Mouse (Mus musculus): ENCODE results near the gene Mthfd2. TPM values are rescaled to one million over a fixed set of nuclear protein-coding genes. Genes with fewer than 3 reads are reported as not detected.

The Mthfd2 gene
- polyA plus RNA-seq, 1 experiment: 7.7 TPM

- 91% methylated on average over 10 of the region's 10 CpGs for WGBS
- peaks cover 15% of the 10 kb centered on the region for H3K36me3 ChIP-seq (ENCODE audit: control insufficient read depth, insufficient read depth, low read length)
Observed at GRCm38 (mm10) chr6:83357436-83357835, 31.7 kb upstream of the Mthfd2 start.

GRCm38 (mm10) chr6:83356569-83357138 lies 30.9 kb upstream of the Mthfd2 start:
- peak; percentile 30 to 78 for DNase-seq (ENCODE audit: low read depth in 1 of 2, low spot score in 2 of 2)
- WGBS: 34% methylated on average over 7 of the region's 7 CpGs
- no peaks in the 10 kb centered on the region for H3K27me3 ChIP-seq (ENCODE audit: control insufficient read depth, insufficient read depth, low read length)
- no peak overlapping the region for H3K4me3 ChIP-seq (ENCODE audit: extremely low read depth, insufficient read depth, insufficient read length)
- TF ChIP-seq POLR2A (IDR thresholded peaks at IDR 0.05; ENCODE audit: low read depth, low read length) (no peak), CTCF (IDR thresholded peaks at IDR 0.05; ENCODE audit: extremely low read depth, insufficient read depth, insufficient read length, insufficient replicate concordance) (peak; percentile 98)
- no peak overlapping the region for H3K27ac ChIP-seq (ENCODE audit: insufficient read depth, low read length)
- H3K4me1 ChIP-seq (ENCODE audit: control insufficient read depth, insufficient read depth, insufficient read length): no peaks in the 10 kb centered on the region
- peaks cover 14% of the 10 kb centered on the region for H3K36me3 ChIP-seq (ENCODE audit: control insufficient read depth, insufficient read depth, low read length)

More at GRCm38 (mm10) chr6:83357436-83357835, 31.7 kb upstream of the Mthfd2 start:
- DNase-seq (ENCODE audit: low read depth in 1 of 2, low spot score in 2 of 2): no peak
- TF ChIP-seq CTCF (IDR thresholded peaks at IDR 0.05; ENCODE audit: extremely low read depth, insufficient read depth, insufficient read length, insufficient replicate concordance): no peak
- no peak for TF ChIP-seq POLR2A (IDR thresholded peaks at IDR 0.05; ENCODE audit: low read depth, low read length)
- H3K27me3 ChIP-seq (ENCODE audit: control insufficient read depth, insufficient read depth, low read length): no peaks in the 10 kb centered on the region
- no peaks in the 10 kb centered on the region for H3K4me1 ChIP-seq (ENCODE audit: control insufficient read depth, insufficient read depth, insufficient read length)
- H3K27ac ChIP-seq (ENCODE audit: insufficient read depth, low read length): no peak overlapping the region
- no peak overlapping the region for H3K4me3 ChIP-seq (ENCODE audit: extremely low read depth, insufficient read depth, insufficient read length)

GRCm38 (mm10) chr6:83354856-83355781 lies 29.4 kb upstream of the Mthfd2 start:
- H3K27me3 ChIP-seq (ENCODE audit: control insufficient read depth, insufficient read depth, low read length): no peaks in the 10 kb centered on the region
- DNase-seq (ENCODE audit: low read depth in 1 of 2, low spot score in 2 of 2): no peak
- no peak overlapping the region for H3K27ac ChIP-seq (ENCODE audit: insufficient read depth, low read length)
- WGBS: 85% methylated on average over 9 of the region's 9 CpGs
- no peak for TF ChIP-seq POLR2A (IDR thresholded peaks at IDR 0.05; ENCODE audit: low read depth, low read length)
- TF ChIP-seq CTCF (IDR thresholded peaks at IDR 0.05; ENCODE audit: extremely low read depth, insufficient read depth, insufficient read length, insufficient replicate concordance): no peak
- peaks cover 12% of the 10 kb centered on the region for H3K36me3 ChIP-seq (ENCODE audit: control insufficient read depth, insufficient read depth, low read length)
- H3K4me3 ChIP-seq (ENCODE audit: extremely low read depth, insufficient read depth, insufficient read length): no peak overlapping the region
- H3K4me1 ChIP-seq (ENCODE audit: control insufficient read depth, insufficient read depth, insufficient read length): peaks cover 2% of the 10 kb centered on the region; the same call in 1 of the 2 replicates

GRCm38 (mm10) chr6:83352666-83353410 lies 27.1 kb upstream of the Mthfd2 start:
- Histone ChIP-seq H3K27ac (ENCODE audit: insufficient read depth, low read length) (no peak overlapping the region), H3K4me3 (ENCODE audit: extremely low read depth, insufficient read depth, insufficient read length) (no peak overlapping the region), H3K4me1 (ENCODE audit: control insufficient read depth, insufficient read depth, insufficient read length) (peaks cover 5% of the 10 kb centered on the region)

GRCm38 (mm10) chr6:83351490-83352160 lies 25.9 kb upstream of the Mthfd2 start:
- no peak for DNase-seq (ENCODE audit: low read depth in 1 of 2, low spot score in 2 of 2)
- peak overlapping the region; percentile 41; the same call in 1 of the 2 replicates for H3K27ac ChIP-seq (ENCODE audit: insufficient read depth, low read length)

More at GRCm38 (mm10) chr6:83352666-83353410, 27.1 kb upstream of the Mthfd2 start:
- Histone ChIP-seq H3K36me3 (ENCODE audit: control insufficient read depth, insufficient read depth, low read length) (peaks cover 5% of the 10 kb centered on the region), H3K27me3 (ENCODE audit: control insufficient read depth, insufficient read depth, low read length) (no peaks in the 10 kb centered on the region)
- 94% methylated on average over 24 of the region's 24 CpGs for WGBS
- no peak for DNase-seq (ENCODE audit: low read depth in 1 of 2, low spot score in 2 of 2)
- no peak for TF ChIP-seq POLR2A (IDR thresholded peaks at IDR 0.05; ENCODE audit: low read depth, low read length)
- no peak for TF ChIP-seq CTCF (IDR thresholded peaks at IDR 0.05; ENCODE audit: extremely low read depth, insufficient read depth, insufficient read length, insufficient replicate concordance)

GRCm38 (mm10) chr6:83350851-83351405 lies 25.2 kb upstream of the Mthfd2 start:
- DNase-seq (ENCODE audit: low read depth in 1 of 2, low spot score in 2 of 2): no peak
- Histone ChIP-seq H3K36me3 (ENCODE audit: control insufficient read depth, insufficient read depth, low read length) (peaks cover 5% of the 10 kb centered on the region), H3K4me1 (ENCODE audit: control insufficient read depth, insufficient read depth, insufficient read length) (peaks cover 5% of the 10 kb centered on the region), H3K27ac (ENCODE audit: insufficient read depth, low read length) (no peak overlapping the region; the same call in 1 of the 2 replicates), H3K27me3 (ENCODE audit: control insufficient read depth, insufficient read depth, low read length) (no peaks in the 10 kb centered on the region), H3K4me3 (ENCODE audit: extremely low read depth, insufficient read depth, insufficient read length) (no peak overlapping the region)
- TF ChIP-seq CTCF (IDR thresholded peaks at IDR 0.05; ENCODE audit: extremely low read depth, insufficient read depth, insufficient read length, insufficient replicate concordance): no peak
- TF ChIP-seq POLR2A (IDR thresholded peaks at IDR 0.05; ENCODE audit: low read depth, low read length): no peak
- 92% methylated on average over 16 of the region's 16 CpGs for WGBS

More at GRCm38 (mm10) chr6:83351490-83352160, 25.9 kb upstream of the Mthfd2 start:
- Histone ChIP-seq H3K4me3 (ENCODE audit: extremely low read depth, insufficient read depth, insufficient read length) (no peak overlapping the region), H3K36me3 (ENCODE audit: control insufficient read depth, insufficient read depth, low read length) (peaks cover 5% of the 10 kb centered on the region), H3K4me1 (ENCODE audit: control insufficient read depth, insufficient read depth, insufficient read length) (peaks cover 5% of the 10 kb centered on the region), H3K27me3 (ENCODE audit: control insufficient read depth, insufficient read depth, low read length) (no peaks in the 10 kb centered on the region)
- 74% methylated on average over 7 of the region's 7 CpGs for WGBS
- TF ChIP-seq CTCF (IDR thresholded peaks at IDR 0.05; ENCODE audit: extremely low read depth, insufficient read depth, insufficient read length, insufficient replicate concordance) (no peak), POLR2A (IDR thresholded peaks at IDR 0.05; ENCODE audit: low read depth, low read length) (no peak)
